Mouse (Mus musculus): ENCODE measurements around the gene Eml3. TPM values are rescaled to one million over a fixed set of nuclear protein-coding genes. Genes with fewer than 3 reads are reported as not detected.
A peak's percentile ranks its signal among the peaks of the same experiment; 100 is the strongest.

The Eml3 gene
- polyA plus RNA-seq, 1 experiment = 72.3 TPM

DNA sequence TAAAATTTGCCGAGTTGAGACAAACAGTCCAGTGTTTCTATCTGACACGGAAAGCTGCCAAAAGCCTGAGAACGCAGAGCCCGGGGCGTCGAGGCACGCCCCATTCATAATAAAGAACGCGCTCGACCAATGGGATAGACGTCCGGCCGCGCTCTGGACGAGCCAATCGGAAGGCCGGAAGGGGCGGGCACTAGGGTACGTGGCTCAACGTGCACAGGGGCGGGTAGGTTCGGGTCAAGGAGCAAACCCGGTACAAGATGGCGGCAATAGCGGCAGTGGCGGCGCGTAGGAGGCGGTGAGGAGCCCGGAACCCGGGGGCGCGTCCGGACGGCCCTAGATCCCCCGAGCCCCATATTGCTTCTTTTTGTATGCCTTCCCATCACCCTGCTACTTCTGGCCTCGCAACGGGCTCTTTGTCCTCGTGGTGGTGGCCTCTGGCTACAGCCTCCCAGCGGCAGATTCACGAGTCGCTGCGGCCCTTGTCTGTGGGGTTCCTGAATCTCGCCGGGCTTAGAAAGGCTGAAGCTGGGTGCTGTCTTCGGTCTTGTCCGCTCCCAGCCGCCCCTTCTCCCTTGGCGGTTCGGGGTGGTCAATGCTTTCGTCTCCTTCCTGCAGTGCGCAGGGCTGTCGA lies 31.4 kb upstream of the Eml3 start, which contains the start of gene Ganab:
Gene Ganab (plus strand): TSS at position 207 of the 631 bp plus-strand sequence.
- peaks cover 4% of the 10 kb centered on the region; the same call in 1 of the 2 replicates for H3K4me1 ChIP-seq (ENCODE audit: control insufficient read depth, insufficient read depth, insufficient read length)

DNA sequence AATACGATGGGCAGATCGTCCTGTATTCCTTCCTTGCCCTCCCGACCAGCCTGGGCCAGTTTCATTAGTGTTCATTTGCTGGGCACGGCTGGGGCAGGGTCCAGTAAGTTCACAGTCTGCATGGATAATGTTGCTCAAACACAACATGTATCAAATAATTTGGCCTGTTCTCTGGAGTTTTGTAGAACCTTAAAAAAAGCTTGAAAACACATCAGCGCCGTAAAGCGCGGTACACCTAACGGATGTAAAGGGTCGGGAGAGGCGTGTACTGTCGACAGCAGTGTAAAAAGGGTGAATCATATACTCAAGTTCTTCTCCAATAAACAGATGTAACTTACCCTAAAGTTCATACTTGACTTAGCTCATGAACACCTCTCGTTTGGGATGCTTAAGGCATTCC lies 30.8 kb upstream of the Eml3 start:
- no peak for TF ChIP-seq CTCF (IDR thresholded peaks at IDR 0.05; ENCODE audit: extremely low read depth, insufficient read depth, insufficient read length, insufficient replicate concordance)
- no peak for TF ChIP-seq POLR2A (IDR thresholded peaks at IDR 0.05; ENCODE audit: low read depth, low read length)
- Histone ChIP-seq H3K4me1 (ENCODE audit: control insufficient read depth, insufficient read depth, insufficient read length) (peaks cover 4% of the 10 kb centered on the region; the same call in 1 of the 2 replicates), H3K36me3 (ENCODE audit: control insufficient read depth, insufficient read depth, low read length) (peaks cover 7% of the 10 kb centered on the region), H3K27me3 (ENCODE audit: control insufficient read depth, insufficient read depth, low read length) (no peaks in the 10 kb centered on the region), H3K4me3 (ENCODE audit: extremely low read depth, insufficient read depth, insufficient read length) (peak overlapping the region; percentile 89), H3K27ac (ENCODE audit: insufficient read depth, low read length) (peak overlapping the region; percentile 87)
- DNase-seq (ENCODE audit: low read depth in 1 of 2, low spot score in 2 of 2) = no peak
- 2% methylated on average over 13 of the region's 13 CpGs for WGBS

More for the DNA sequence above, 31.4 kb upstream of the Eml3 start, which contains the start of gene Ganab:
- Histone ChIP-seq H3K27me3 (ENCODE audit: control insufficient read depth, insufficient read depth, low read length) (no peaks in the 10 kb centered on the region), H3K27ac (ENCODE audit: insufficient read depth, low read length) (peak within 1 kb of the TSS; percentile 87), H3K4me3 (ENCODE audit: extremely low read depth, insufficient read depth, insufficient read length) (peak within 1 kb of the TSS; percentile 89), H3K36me3 (ENCODE audit: control insufficient read depth, insufficient read depth, low read length) (peaks cover 3% of the 10 kb centered on the region)
- peak; percentile 89 to 95 for DNase-seq (ENCODE audit: low read depth in 1 of 2, low spot score in 2 of 2)
- under 1% methylated on average over 53 of the region's 53 CpGs for WGBS
- TF ChIP-seq CTCF (IDR thresholded peaks at IDR 0.05; ENCODE audit: extremely low read depth, insufficient read depth, insufficient read length, insufficient replicate concordance) = no peak
- TF ChIP-seq POLR2A (IDR thresholded peaks at IDR 0.05; ENCODE audit: low read depth, low read length) = peak; percentile 76

DNA sequence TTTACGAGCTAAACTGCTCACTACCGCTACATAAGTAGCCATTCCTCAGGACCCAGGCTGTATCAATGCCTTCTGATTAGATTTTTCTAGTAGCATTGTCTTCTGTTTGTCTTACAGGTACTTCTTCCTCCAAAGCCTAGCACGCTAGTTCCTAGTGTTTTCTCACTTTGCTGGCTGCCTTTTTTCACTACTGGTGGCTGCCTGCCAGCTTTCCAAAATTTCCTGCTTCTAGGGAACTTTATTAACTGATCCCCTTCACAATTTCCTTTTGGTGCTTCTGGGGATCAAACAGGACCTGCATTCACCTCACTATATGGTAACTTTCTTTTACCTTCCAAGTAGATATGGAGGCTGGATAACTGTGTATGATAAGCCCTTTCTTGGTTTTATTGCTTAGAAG lies 30.3 kb upstream of the Eml3 start:
- H3K27me3 ChIP-seq (ENCODE audit: control insufficient read depth, insufficient read depth, low read length) = no peaks in the 10 kb centered on the region
- DNase-seq (ENCODE audit: low read depth in 1 of 2, low spot score in 2 of 2) = no peak
- TF ChIP-seq POLR2A (IDR thresholded peaks at IDR 0.05; ENCODE audit: low read depth, low read length) = no peak
- TF ChIP-seq CTCF (IDR thresholded peaks at IDR 0.05; ENCODE audit: extremely low read depth, insufficient read depth, insufficient read length, insufficient replicate concordance) = no peak
- H3K4me1 ChIP-seq (ENCODE audit: control insufficient read depth, insufficient read depth, insufficient read length) = peaks cover 4% of the 10 kb centered on the region; the same call in 1 of the 2 replicates
- no peak overlapping the region for H3K4me3 ChIP-seq (ENCODE audit: extremely low read depth, insufficient read depth, insufficient read length)
- 48% methylated on average over 3 of the region's 3 CpGs for WGBS
- H3K36me3 ChIP-seq (ENCODE audit: control insufficient read depth, insufficient read depth, low read length) = peaks cover 10% of the 10 kb centered on the region
- no peak overlapping the region for H3K27ac ChIP-seq (ENCODE audit: insufficient read depth, low read length)

DNA sequence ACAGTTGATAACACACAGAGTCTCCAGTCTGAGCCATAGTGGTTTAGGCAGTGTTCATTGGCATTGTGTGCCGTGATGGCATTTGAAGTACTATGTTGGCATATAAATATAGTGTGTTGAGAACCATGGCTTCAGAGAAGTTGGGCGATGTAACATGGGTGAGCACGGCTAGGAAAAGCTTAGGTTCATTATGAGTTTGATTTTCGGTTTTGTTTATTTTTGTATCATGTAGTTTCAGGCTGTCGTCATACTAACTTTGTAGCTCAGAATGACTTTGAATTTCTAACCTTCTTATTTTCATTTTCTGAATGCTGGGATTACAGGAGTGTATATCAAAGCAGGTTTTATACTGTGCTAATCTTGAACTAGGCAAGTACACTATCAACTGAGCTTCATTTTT lies 25.9 kb upstream of the Eml3 start:
- Histone ChIP-seq H3K4me1 (ENCODE audit: control insufficient read depth, insufficient read depth, insufficient read length) (no peaks in the 10 kb centered on the region), H3K27me3 (ENCODE audit: control insufficient read depth, insufficient read depth, low read length) (no peaks in the 10 kb centered on the region), H3K4me3 (ENCODE audit: extremely low read depth, insufficient read depth, insufficient read length) (no peak overlapping the region), H3K36me3 (ENCODE audit: control insufficient read depth, insufficient read depth, low read length) (peaks cover 39% of the 10 kb centered on the region), H3K27ac (ENCODE audit: insufficient read depth, low read length) (no peak overlapping the region)
- WGBS = 94% methylated on average over 5 of the region's 5 CpGs
- no peak for DNase-seq (ENCODE audit: low read depth in 1 of 2, low spot score in 2 of 2)
- TF ChIP-seq CTCF (IDR thresholded peaks at IDR 0.05; ENCODE audit: extremely low read depth, insufficient read depth, insufficient read length, insufficient replicate concordance) (no peak), POLR2A (IDR thresholded peaks at IDR 0.05; ENCODE audit: low read depth, low read length) (no peak)

DNA sequence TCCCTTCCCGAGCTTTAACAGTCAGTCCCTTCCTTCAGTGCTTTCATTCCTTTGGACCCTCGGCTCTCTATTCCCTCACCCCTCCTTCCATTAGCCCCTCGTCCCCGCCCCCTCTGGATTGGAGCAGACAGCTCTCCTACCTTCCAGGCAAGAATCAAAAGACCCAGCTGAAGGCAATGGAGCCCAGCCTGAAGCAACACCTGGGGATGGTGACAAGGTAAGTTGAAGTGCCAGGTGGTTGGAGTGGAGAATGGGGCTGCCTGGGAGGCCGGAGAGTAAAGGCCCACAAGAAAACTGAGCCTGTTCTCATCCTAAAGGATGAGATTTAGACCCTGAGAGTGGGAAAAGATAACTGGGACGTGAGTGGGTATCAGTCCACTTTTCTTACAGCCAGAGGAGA lies 20.8 kb upstream of the Eml3 start:
- TF ChIP-seq CTCF (IDR thresholded peaks at IDR 0.05; ENCODE audit: extremely low read depth, insufficient read depth, insufficient read length, insufficient replicate concordance) = no peak
- TF ChIP-seq POLR2A (IDR thresholded peaks at IDR 0.05; ENCODE audit: low read depth, low read length) = no peak
- H3K27me3 ChIP-seq (ENCODE audit: control insufficient read depth, insufficient read depth, low read length) = no peaks in the 10 kb centered on the region
- no peaks in the 10 kb centered on the region for H3K4me1 ChIP-seq (ENCODE audit: control insufficient read depth, insufficient read depth, insufficient read length)
- no peak for DNase-seq (ENCODE audit: low read depth in 1 of 2, low spot score in 2 of 2)
- no peak overlapping the region for H3K4me3 ChIP-seq (ENCODE audit: extremely low read depth, insufficient read depth, insufficient read length)
- peaks cover 72% of the 10 kb centered on the region for H3K36me3 ChIP-seq (ENCODE audit: control insufficient read depth, insufficient read depth, low read length)
- no peak overlapping the region for H3K27ac ChIP-seq (ENCODE audit: insufficient read depth, low read length)
- WGBS = 91% methylated on average over 6 of the region's 6 CpGs

DNA sequence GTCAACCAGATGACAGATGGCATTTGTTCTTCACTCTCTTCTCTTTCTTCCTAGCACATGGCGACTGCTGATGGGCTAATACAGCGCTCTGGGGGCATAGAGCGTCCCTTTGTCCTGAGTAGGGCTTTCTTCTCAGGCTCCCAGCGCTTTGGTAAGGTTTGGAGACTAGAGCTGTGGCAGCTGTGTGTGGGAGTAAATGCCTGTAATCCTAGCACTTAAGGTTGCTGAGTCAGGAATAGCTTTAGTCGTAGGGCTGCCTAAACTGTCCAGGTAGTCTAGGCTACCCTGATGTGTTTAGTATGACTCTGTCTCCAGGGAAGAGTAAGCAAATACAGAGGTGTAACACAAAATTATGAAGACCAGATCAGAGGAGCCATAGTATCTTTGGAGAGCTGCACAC lies 17.5 kb upstream of the Eml3 start:
- Histone ChIP-seq H3K4me1 (ENCODE audit: control insufficient read depth, insufficient read depth, insufficient read length) (no peaks in the 10 kb centered on the region), H3K36me3 (ENCODE audit: control insufficient read depth, insufficient read depth, low read length) (peaks cover 80% of the 10 kb centered on the region), H3K27ac (ENCODE audit: insufficient read depth, low read length) (no peak overlapping the region), H3K4me3 (ENCODE audit: extremely low read depth, insufficient read depth, insufficient read length) (no peak overlapping the region), H3K27me3 (ENCODE audit: control insufficient read depth, insufficient read depth, low read length) (no peaks in the 10 kb centered on the region)
- TF ChIP-seq CTCF (IDR thresholded peaks at IDR 0.05; ENCODE audit: extremely low read depth, insufficient read depth, insufficient read length, insufficient replicate concordance) (no peak), POLR2A (IDR thresholded peaks at IDR 0.05; ENCODE audit: low read depth, low read length) (no peak)
- no peak for DNase-seq (ENCODE audit: low read depth in 1 of 2, low spot score in 2 of 2)
- WGBS = 97% methylated on average over 5 of the region's 5 CpGs

DNA sequence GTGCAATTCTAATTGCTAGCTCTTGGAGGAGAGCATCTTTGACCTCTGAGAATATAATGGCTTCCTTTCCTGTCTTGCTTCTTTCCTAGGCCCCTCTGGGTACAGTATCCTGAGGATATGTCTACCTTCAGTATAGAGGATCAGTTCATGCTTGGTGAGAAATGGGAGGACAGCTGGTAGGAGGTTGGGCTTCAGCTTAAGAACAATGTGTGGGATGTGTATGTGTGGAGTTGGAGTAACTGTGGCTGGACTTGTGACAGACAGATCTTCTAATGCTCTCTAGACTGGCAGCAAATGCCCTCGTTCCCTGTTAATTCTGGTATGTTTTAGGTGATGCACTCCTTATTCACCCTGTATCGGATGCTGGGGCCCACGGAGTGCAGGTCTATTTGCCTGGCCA lies 15.1 kb upstream of the Eml3 start:
- no peaks in the 10 kb centered on the region; the same call in 1 of the 2 replicates for H3K4me1 ChIP-seq (ENCODE audit: control insufficient read depth, insufficient read depth, insufficient read length)
- no peak overlapping the region for H3K27ac ChIP-seq (ENCODE audit: insufficient read depth, low read length)
- DNase-seq (ENCODE audit: low read depth in 1 of 2, low spot score in 2 of 2) = no peak
- no peaks in the 10 kb centered on the region for H3K27me3 ChIP-seq (ENCODE audit: control insufficient read depth, insufficient read depth, low read length)
- TF ChIP-seq CTCF (IDR thresholded peaks at IDR 0.05; ENCODE audit: extremely low read depth, insufficient read depth, insufficient read length, insufficient replicate concordance) = no peak
- no peak for TF ChIP-seq POLR2A (IDR thresholded peaks at IDR 0.05; ENCODE audit: low read depth, low read length)
- WGBS = 88% methylated on average over 3 of the region's 3 CpGs
- no peak overlapping the region for H3K4me3 ChIP-seq (ENCODE audit: extremely low read depth, insufficient read depth, insufficient read length)
- peaks cover 64% of the 10 kb centered on the region for H3K36me3 ChIP-seq (ENCODE audit: control insufficient read depth, insufficient read depth, low read length)

Data from spleen, adult 2 months (tissue).